Mouse (Mus musculus) ES-Bruce4 (cell line): ENCODE results near the gene Psmc3ip.
"Not testable (repeated sequence)": the region's sequence is repeated elsewhere in the genome, so short reads cannot be mapped to it uniquely, and the experiment has no call there.

ENCODE experiments used
- CTCF ChIP-seq: IDR thresholded peaks from one replicate; pipeline ENCODE4 v1.8.1; 2011; ENCODE audit warnings: low read depth, low read length
- EP300 ChIP-seq: IDR thresholded peaks from 2 replicates; pipeline ENCODE4 v1.6.1; 2011; ENCODE audit warnings: low read depth, low read length; ENCODE audit not compliant: insufficient read depth
- POLR2A ChIP-seq: IDR thresholded peaks from one replicate; pipeline ENCODE4 v1.8.1; 2011; ENCODE audit warnings: low read length; ENCODE audit not compliant: insufficient read depth

DNA sequence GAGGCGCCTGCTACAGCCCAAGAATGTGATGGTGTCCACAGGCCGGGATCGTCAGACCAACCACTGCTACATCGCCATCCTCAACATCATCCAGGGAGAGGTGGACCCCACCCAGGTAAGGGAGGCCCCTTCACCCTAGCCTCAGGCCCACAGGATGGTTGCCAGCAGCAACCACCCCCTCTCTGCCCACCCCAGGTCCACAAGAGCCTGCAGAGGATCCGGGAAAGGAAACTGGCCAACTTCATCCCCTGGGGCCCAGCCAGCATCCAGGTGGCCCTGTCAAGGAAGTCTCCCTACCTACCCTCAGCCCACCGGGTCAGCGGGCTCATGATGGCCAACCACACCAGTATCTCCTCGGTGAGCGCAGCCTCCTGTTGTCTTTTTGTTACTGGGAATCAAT, 29.8 kb upstream of the Psmc3ip start:
- TF ChIP-seq CTCF, POLR2A, EP300: not testable (repeated sequence)
